Mouse (Mus musculus) urinary bladder, adult 18-20 months (tissue): ENCODE measurements around the gene Pabpn1l.

Source experiments
- DNase-seq, 2 experiments: peaks; one replicate each; pipeline ENCODE4 v3.0.0; 2022; ENCODE audit warnings: low spot score in 2 of 2, mixed read lengths in 2 of 2

Gene Pabpn1l

GRCm38 (mm10) chr8:122622727-122623126, at the start of gene Pabpn1l:
Pabpn1l (minus strand) TSS chr8:122622739.
- DNase-seq, result no peak

- no peak for DNase-seq
Observed at GRCm38 (mm10) chr8:122671894-122672293, 49.4 kb upstream of the Pabpn1l start.

- DNase-seq, result no peak
Observed at GRCm38 (mm10) chr8:122670718-122671117, 48.2 kb upstream of the Pabpn1l start.

- no peak for DNase-seq
Observed at GRCm38 (mm10) chr8:122670001-122670400, 47.5 kb upstream of the Pabpn1l start.

GRCm38 (mm10) chr8:122669370-122669769, 46.8 kb upstream of the Pabpn1l start:
- no peak for DNase-seq

- no peak for DNase-seq
Observed at GRCm38 (mm10) chr8:122667854-122668253, 45.3 kb upstream of the Pabpn1l start.

- no peak for DNase-seq
Observed at GRCm38 (mm10) chr8:122666827-122667226, 44.3 kb upstream of the Pabpn1l start.

GRCm38 (mm10) chr8:122666338-122666764, 43.8 kb upstream of the Pabpn1l start:
- DNase-seq, result no peak

GRCm38 (mm10) chr8:122665667-122666316, 43.3 kb upstream of the Pabpn1l start:
- DNase-seq, result no peak

GRCm38 (mm10) chr8:122665221-122665620, 42.7 kb upstream of the Pabpn1l start:
- DNase-seq, result no peak

GRCm38 (mm10) chr8:122663670-122664069, 41.1 kb upstream of the Pabpn1l start:
- DNase-seq, result no peak

GRCm38 (mm10) chr8:122663106-122663505, 40.6 kb upstream of the Pabpn1l start:
- no peak for DNase-seq

- no peak for DNase-seq
Observed at GRCm38 (mm10) chr8:122661894-122662293, 39.4 kb upstream of the Pabpn1l start.

- DNase-seq, result peak in 1 of 2 experiments; percentile 45
Observed at GRCm38 (mm10) chr8:122661138-122661537, 38.6 kb upstream of the Pabpn1l start.

GRCm38 (mm10) chr8:122660022-122660421, 37.5 kb upstream of the Pabpn1l start:
- no peak for DNase-seq

- DNase-seq, result no peak
Observed at GRCm38 (mm10) chr8:122658807-122659160, 36.2 kb upstream of the Pabpn1l start.

GRCm38 (mm10) chr8:122658149-122658806, 35.7 kb upstream of the Pabpn1l start:
- no peak for DNase-seq

- no peak for DNase-seq
Observed at GRCm38 (mm10) chr8:122656056-122656999, 33.8 kb upstream of the Pabpn1l start.

GRCm38 (mm10) chr8:122654768-122655167, 32.2 kb upstream of the Pabpn1l start:
- DNase-seq, result no peak

GRCm38 (mm10) chr8:122652643-122653042, 30.1 kb upstream of the Pabpn1l start:
- DNase-seq, result no peak

GRCm38 (mm10) chr8:122651326-122651921, 28.9 kb upstream of the Pabpn1l start:
- DNase-seq, result no peak
